Mouse (Mus musculus) urinary bladder, postnatal 25 days (tissue): ENCODE results near the gene Vax2.

ENCODE experiments used
- DNase-seq: peaks from one replicate; pipeline ENCODE4 v3.0.0; 2022; ENCODE audit warnings: low spot score

The Vax2 gene

GRCm38 (mm10) chr6:83711725-83712475, 836 bp downstream of the Vax2 start:
- DNase-seq = no peak

GRCm38 (mm10) chr6:83713271-83714136, 2.4 kb downstream of the Vax2 start:
- DNase-seq = no peak

GRCm38 (mm10) chr6:83714221-83715123, 3.4 kb downstream of the Vax2 start:
- no peak for DNase-seq

GRCm38 (mm10) chr6:83715461-83716196, 4.6 kb downstream of the Vax2 start:
- DNase-seq = no peak

GRCm38 (mm10) chr6:83717026-83717425, 6.0 kb downstream of the Vax2 start:
- no peak for DNase-seq

- DNase-seq = no peak
Measured at GRCm38 (mm10) chr6:83722526-83722925, 11.5 kb downstream of the Vax2 start.

- DNase-seq = no peak
Measured at GRCm38 (mm10) chr6:83727178-83727577, 16.1 kb downstream of the Vax2 start.

- no peak for DNase-seq
Measured at GRCm38 (mm10) chr6:83728488-83728887, 17.4 kb downstream of the Vax2 start.

- no peak for DNase-seq
Measured at GRCm38 (mm10) chr6:83729350-83729970, 18.4 kb downstream of the Vax2 start.

GRCm38 (mm10) chr6:83731128-83731527, 20.1 kb downstream of the Vax2 start:
- peak; percentile 74 for DNase-seq

GRCm38 (mm10) chr6:83737311-83737710, 26.2 kb downstream of the Vax2 start:
- no peak for DNase-seq

- DNase-seq = no peak
Measured at GRCm38 (mm10) chr6:83738596-83738995, 27.5 kb downstream of the Vax2 start.

GRCm38 (mm10) chr6:83742761-83743160, 31.7 kb downstream of the Vax2 start, which contains the start of gene Atp6v1b1:
Atp6v1b1 (plus strand) TSS chr6:83742990.
- no peak for DNase-seq

GRCm38 (mm10) chr6:83743212-83743611, 32.1 kb downstream of the Vax2 start:
- DNase-seq = no peak

GRCm38 (mm10) chr6:83744126-83744525, 33.1 kb downstream of the Vax2 start:
- DNase-seq = no peak

- no peak for DNase-seq
Measured at GRCm38 (mm10) chr6:83744557-83744956, 33.5 kb downstream of the Vax2 start.

- no peak for DNase-seq
Measured at GRCm38 (mm10) chr6:83745466-83745865, 34.4 kb downstream of the Vax2 start.

GRCm38 (mm10) chr6:83749286-83749685, 38.2 kb downstream of the Vax2 start:
- no peak for DNase-seq

- DNase-seq = peak; percentile 67
Measured at GRCm38 (mm10) chr6:83750171-83750684, 39.2 kb downstream of the Vax2 start.

- no peak for DNase-seq
Measured at GRCm38 (mm10) chr6:83756051-83756450, 45.0 kb downstream of the Vax2 start.

GRCm38 (mm10) chr6:83762344-83762743, 51.3 kb downstream of the Vax2 start, which contains the start of gene Ankrd53:
Ankrd53 (plus strand) TSS chr6:83762644.
- no peak for DNase-seq
